Mouse (Mus musculus) intestine, embryonic 14.5 days (tissue): Measurements from ENCODE around the gene Arhgap25. TPM values are rescaled to one million over a fixed set of nuclear protein-coding genes. Genes with fewer than 3 reads are reported as not detected.

Source experiments
- ATAC-seq: fragments of 200-750 bp; cut with Nextera tagmentation; replicated peaks from 2 replicates; pipeline ENCODE4 v1.8.0; 2017; ENCODE audit warnings: low read depth, moderate number of reproducible peaks, moderate TSS enrichment, moderate library complexity; ENCODE audit not compliant: low FRiP score, low TSS enrichment
- DNase-seq: peaks from one replicate; pipeline ENCODE4 v3.0.0-alpha.2; 2018; ENCODE audit warnings: low spot score
- H3K27ac ChIP-seq: fragments of 300-500 bp; sonication (generic); 2 replicates; pipeline ENCODE4 v1.5.1; 2014; ENCODE audit warnings: low read depth, mild to moderate bottlenecking, control low read depth
- H3K27me3 ChIP-seq: fragments of 300-500 bp; sonication (generic); replicated peaks from 2 replicates; pipeline ENCODE4 v1.6.1; 2014; ENCODE audit warnings: low read length, control low read depth; ENCODE audit not compliant: control insufficient read depth, insufficient read depth
- H3K36me3 ChIP-seq: fragments of 300-500 bp; sonication (generic); 2 replicates; pipeline ENCODE4 v1.6.1; 2014; ENCODE audit warnings: low read length, control low read depth; ENCODE audit not compliant: control insufficient read depth, insufficient read depth
- H3K4me1 ChIP-seq: fragments of 300-500 bp; sonication (generic); replicated peaks from 2 replicates; pipeline ENCODE4 v1.6.1; 2014; ENCODE audit warnings: low read length, control low read depth, mixed read lengths; ENCODE audit not compliant: control insufficient read depth, insufficient read depth
- H3K4me2 ChIP-seq: fragments of 300-500 bp; sonication (generic); 2 replicates; pipeline ENCODE4 v1.6.1; 2014; ENCODE audit warnings: low read length
- H3K4me3 ChIP-seq: fragments of 300-500 bp; sonication (generic); 2 replicates; pipeline ENCODE4 v1.5.1; 2014; ENCODE audit warnings: low read depth, low read length, control low read depth, mixed read lengths
- H3K9ac ChIP-seq: fragments of 300-500 bp; sonication (generic); 2 replicates; pipeline ENCODE4 v1.6.1; 2014; ENCODE audit warnings: mild to moderate bottlenecking, low read length
- H3K9me3 ChIP-seq: fragments of 300-500 bp; sonication (generic); 2 replicates; pipeline ENCODE4 v1.6.1; 2016; ENCODE audit warnings: low read length, control low read depth; ENCODE audit not compliant: control insufficient read depth
- WGBS: fragments of 180-500 bp; shearing (Covaris S2); extraction: QIAGEN DNeasy Blood & Tissue Kit; methylation state at CpG from one replicate; pipeline ENCODE4 v1.1.7; 2014; 5-methylcytosine and 5-hydroxymethylcytosine counted together
- polyA plus RNA-seq: library from polyadenylated mRNA; unstranded; fragments of >200 nt; fragmentation: Nextera tagmentation; extraction: Ambion mirVana; gene quantifications from 2 replicates; pipeline ENCODE4 v1.2.1, GENCODE M21; 2014

The Arhgap25 gene
- polyA plus RNA-seq, 1 experiment from 2014 or later: 2.7 TPM

GRCm38 (mm10) chr6:87519809-87520208 is 13.2 kb downstream of the Arhgap25 start:
- no peaks in the 10 kb centered on the region for H3K27me3 ChIP-seq
- ATAC-seq: no peak
- no peak overlapping the region for H3K9ac ChIP-seq
- no peak for DNase-seq
- H3K36me3 ChIP-seq: no peaks in the 10 kb centered on the region
- H3K9me3 ChIP-seq: no peaks in the 10 kb centered on the region
- H3K4me3 ChIP-seq: no peak overlapping the region
- H3K4me2 ChIP-seq: no peak overlapping the region
- WGBS: 85% methylated on average over 11 of the region's 11 CpGs
- no peaks in the 10 kb centered on the region for H3K4me1 ChIP-seq
- H3K27ac ChIP-seq: no peak overlapping the region

- Histone ChIP-seq H3K27ac (no peak overlapping the region), H3K4me3 (no peak overlapping the region), H3K27me3 (no peaks in the 10 kb centered on the region), H3K4me1 (no peaks in the 10 kb centered on the region), H3K9me3 (no peaks in the 10 kb centered on the region), H3K36me3 (no peaks in the 10 kb centered on the region), H3K4me2 (no peak overlapping the region), H3K9ac (no peak overlapping the region)
- ATAC-seq: no peak
- 94% methylated on average over 10 of the region's 10 CpGs for WGBS
- no peak for DNase-seq
Measured at GRCm38 (mm10) chr6:87518622-87519021, 14.4 kb downstream of the Arhgap25 start.

GRCm38 (mm10) chr6:87517753-87518409 is 15.2 kb downstream of the Arhgap25 start:
- H3K4me1 ChIP-seq: no peaks in the 10 kb centered on the region

GRCm38 (mm10) chr6:87514321-87514720 is 18.7 kb downstream of the Arhgap25 start:
- H3K27ac ChIP-seq: no peak overlapping the region
- H3K36me3 ChIP-seq: no peaks in the 10 kb centered on the region
- H3K4me3 ChIP-seq: no peak overlapping the region
- no peaks in the 10 kb centered on the region for H3K9me3 ChIP-seq
- WGBS: 82% methylated on average over 4 of the region's 4 CpGs
- H3K9ac ChIP-seq: no peak overlapping the region
- no peak for ATAC-seq
- no peaks in the 10 kb centered on the region for H3K27me3 ChIP-seq
- no peak overlapping the region for H3K4me2 ChIP-seq
- no peak for DNase-seq
- no peaks in the 10 kb centered on the region; the same call in none of the 2 replicates for H3K4me1 ChIP-seq

More at GRCm38 (mm10) chr6:87517753-87518409, 15.2 kb downstream of the Arhgap25 start:
- Histone ChIP-seq H3K27me3 (no peaks in the 10 kb centered on the region), H3K36me3 (no peaks in the 10 kb centered on the region), H3K27ac (no peak overlapping the region), H3K4me2 (no peak overlapping the region), H3K9ac (no peak overlapping the region), H3K4me3 (no peak overlapping the region), H3K9me3 (no peaks in the 10 kb centered on the region)
- DNase-seq (no peak), ATAC-seq (no peak)
- 77% methylated on average over 4 of the region's 4 CpGs for WGBS

GRCm38 (mm10) chr6:87513046-87513767 is 19.9 kb downstream of the Arhgap25 start:
- H3K27ac ChIP-seq: no peak overlapping the region
- H3K9me3 ChIP-seq: no peaks in the 10 kb centered on the region
- no peak overlapping the region for H3K4me3 ChIP-seq
- H3K4me1 ChIP-seq: no peaks in the 10 kb centered on the region; the same call in none of the 2 replicates
- H3K27me3 ChIP-seq: no peaks in the 10 kb centered on the region
- ATAC-seq: 0 out of 2 replicates have a peak, but pooled peaks have one; percentile 55
- H3K9ac ChIP-seq: no peak overlapping the region
- DNase-seq: peak; percentile 85
- 70% methylated on average over 12 of the region's 12 CpGs for WGBS
- no peak overlapping the region for H3K4me2 ChIP-seq
- no peaks in the 10 kb centered on the region for H3K36me3 ChIP-seq

GRCm38 (mm10) chr6:87510999-87511398 is 22.1 kb downstream of the Arhgap25 start:
- ATAC-seq: no peak
- Histone ChIP-seq H3K9me3 (no peaks in the 10 kb centered on the region), H3K4me1 (no peaks in the 10 kb centered on the region; the same call in none of the 2 replicates), H3K27ac (no peak overlapping the region), H3K27me3 (no peaks in the 10 kb centered on the region), H3K4me2 (no peak overlapping the region), H3K4me3 (no peak overlapping the region), H3K9ac (no peak overlapping the region), H3K36me3 (no peaks in the 10 kb centered on the region)
- WGBS: 65% methylated on average over 4 of the region's 4 CpGs
- DNase-seq: no peak

- ATAC-seq (no peak), DNase-seq (no peak)
- 95% methylated on average over 2 of the region's 2 CpGs for WGBS
Measured at GRCm38 (mm10) chr6:87509806-87510205, 23.3 kb downstream of the Arhgap25 start.

GRCm38 (mm10) chr6:87504875-87505274 is 28.2 kb downstream of the Arhgap25 start:
- Histone ChIP-seq H3K9me3 (no peaks in the 10 kb centered on the region), H3K4me2 (no peak overlapping the region), H3K4me3 (no peak overlapping the region), H3K4me1 (no peaks in the 10 kb centered on the region), H3K36me3 (no peaks in the 10 kb centered on the region), H3K27me3 (no peaks in the 10 kb centered on the region), H3K9ac (no peak overlapping the region), H3K27ac (no peak overlapping the region)
- no peak for ATAC-seq
- no peak for DNase-seq
- WGBS: 66% methylated on average over 7 of the region's 7 CpGs

More at GRCm38 (mm10) chr6:87509806-87510205, 23.3 kb downstream of the Arhgap25 start:
- H3K27me3 ChIP-seq: no peaks in the 10 kb centered on the region
- H3K4me3 ChIP-seq: no peak overlapping the region
- H3K36me3 ChIP-seq: no peaks in the 10 kb centered on the region
- no peak overlapping the region for H3K4me2 ChIP-seq
- no peak overlapping the region for H3K9ac ChIP-seq
- no peak overlapping the region for H3K27ac ChIP-seq
- H3K4me1 ChIP-seq: no peaks in the 10 kb centered on the region; the same call in none of the 2 replicates
- H3K9me3 ChIP-seq: no peaks in the 10 kb centered on the region
